Comparison of ENCODE assay signal across 22 mouse cellular contexts in the genomic region with DNA sequence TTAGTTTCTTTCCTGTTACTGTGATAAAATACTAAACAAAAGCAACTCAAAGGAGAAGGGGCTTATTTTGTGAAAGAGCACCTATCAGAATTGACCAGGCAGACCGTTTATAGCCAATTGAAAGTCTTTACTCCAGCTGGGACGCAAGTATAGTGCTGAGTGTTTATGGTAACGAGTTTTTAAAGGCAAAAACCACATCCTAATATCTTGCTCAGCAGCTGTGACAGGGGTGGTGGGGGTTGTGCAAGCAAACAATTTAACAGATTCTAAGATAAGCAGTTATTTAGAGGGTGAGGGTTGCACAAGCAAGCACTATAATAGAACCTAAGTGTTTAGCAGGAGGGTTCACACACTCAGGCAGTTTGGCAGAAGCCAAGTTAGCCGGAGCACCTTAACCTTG.
DNase-seq lines count a peak whose midpoint lies in the region; ATAC-seq and TF ChIP-seq lines count a peak whose summit lies in the region.
"Had no signal": no experiment of that assay in that cellular context is flagged by ENCODE, and none has a peak within 500 bp of the region (broad histone marks: within the 10 kb centered on the region; RNA-seq: fewer than 3 reads in every experiment).

No protein-coding gene starts in this region.

- ATAC-seq in inflammation-experienced regulatory T-cells, adult 6 months: peak; percentile 92
- no peak for ATAC-seq in liver, postnatal 0 days
- ATAC-seq in hindbrain, embryonic 11.5 days (ENCODE audit: low FRiP score): no peak
- no peak for ATAC-seq in frontal cortex, adult (ENCODE audit: low TSS enrichment)
- ATAC-seq: Patski had no signal

- no peak for TF ChIP-seq EP300 in heart, adult 2 months (IDR thresholded peaks at IDR 0.05; ENCODE audit: insufficient read depth, low read depth, low read length)
- TF ChIP-seq EP300 in liver, postnatal 0 days (IDR thresholded peaks at IDR 0.05; ENCODE audit: low read depth): 0 out of 2 replicates have a peak, but pooled peaks have one; percentile 28

- H3K79me2 ChIP-seq in heart, adult 2 months (replicated peaks; ENCODE audit: control insufficient read depth, insufficient read depth, low read length): no peaks in the 10 kb centered on the region

- no peak overlapping the region for H3K9ac ChIP-seq in heart, adult 2 months (ENCODE audit: low read depth, low read length)
- no peak overlapping the region for H3K9ac ChIP-seq in liver, postnatal 0 days (replicated peaks)
- H3K9ac ChIP-seq in hindbrain, embryonic 11.5 days (ENCODE audit: low read depth, low read length): no peak overlapping the region
- H3K9ac ChIP-seq: heart, embryonic 13.5 days; hindbrain, embryonic 15.5 days; midbrain, embryonic 12.5 days had no signal

- no peak for TF ChIP-seq POLR2A in heart, adult 2 months (IDR thresholded peaks at IDR 0.05; ENCODE audit: insufficient read depth, low read depth, low read length)

- WGBS in heart, adult 2 months: 76% methylated on average over 4 of the region's 4 CpGs
- WGBS in liver, postnatal 0 days (ENCODE audit: insufficient replicate concordance): 31% methylated on average over 4 of the region's 4 CpGs
- WGBS in hindbrain, embryonic 11.5 days: 82% methylated on average over 4 of the region's 4 CpGs

- H3K4me3 ChIP-seq in heart, adult 2 months: no peak overlapping the region
- no peak overlapping the region for H3K4me3 ChIP-seq in liver, postnatal 0 days (ENCODE audit: low read depth, low read length)
- H3K4me3 ChIP-seq in hindbrain, embryonic 11.5 days (ENCODE audit: low read depth, low read length): no peak overlapping the region
- H3K4me3 ChIP-seq: embryonic facial prominence, embryonic 10.5 days; gastrocnemius, adult 2 months; heart, embryonic 13.5 days; hindbrain, embryonic 15.5 days; limb, embryonic 10.5 days; midbrain, embryonic 12.5 days had no signal

- TF ChIP-seq CTCF in heart, adult 2 months (IDR thresholded peaks at IDR 0.05): no peak
- TF ChIP-seq CTCF in liver, postnatal 0 days (IDR thresholded peaks at IDR 0.05; ENCODE audit: low read depth): no peak

- H3K9me3 ChIP-seq in liver, postnatal 0 days (ENCODE audit: low read length): no peaks in the 10 kb centered on the region
- H3K9me3 ChIP-seq in hindbrain, embryonic 11.5 days (ENCODE audit: control insufficient read depth, low read length): no peaks in the 10 kb centered on the region
- H3K9me3 ChIP-seq: embryonic facial prominence, embryonic 10.5 days; heart, embryonic 13.5 days; hindbrain, embryonic 15.5 days; limb, embryonic 10.5 days; midbrain, embryonic 12.5 days had no signal

- H3K36me3 ChIP-seq in heart, adult 2 months (ENCODE audit: control insufficient read depth, insufficient read depth, low read length): no peaks in the 10 kb centered on the region
- no peaks in the 10 kb centered on the region for H3K36me3 ChIP-seq in liver, postnatal 0 days (replicated peaks; ENCODE audit: insufficient read depth, low read length)
- no peaks in the 10 kb centered on the region for H3K36me3 ChIP-seq in hindbrain, embryonic 11.5 days (ENCODE audit: control insufficient read depth, insufficient read depth, low read length)
- H3K36me3 ChIP-seq: embryonic facial prominence, embryonic 10.5 days; heart, embryonic 13.5 days; hindbrain, embryonic 15.5 days; limb, embryonic 10.5 days; midbrain, embryonic 12.5 days had no signal

- no peak overlapping the region for H3K4me2 ChIP-seq in liver, postnatal 0 days (ENCODE audit: low read depth, low read length)
- no peak overlapping the region for H3K4me2 ChIP-seq in hindbrain, embryonic 11.5 days (replicated peaks; ENCODE audit: low read depth, low read length)
- H3K4me2 ChIP-seq: heart, embryonic 13.5 days; hindbrain, embryonic 15.5 days; midbrain, embryonic 12.5 days had no signal

- no peaks in the 10 kb centered on the region for H3K4me1 ChIP-seq in heart, adult 2 months (ENCODE audit: control insufficient read depth, insufficient read depth, low read length)
- H3K4me1 ChIP-seq in liver, postnatal 0 days (ENCODE audit: insufficient read depth): no peaks in the 10 kb centered on the region
- H3K4me1 ChIP-seq in hindbrain, embryonic 11.5 days (replicated peaks; ENCODE audit: control insufficient read depth, insufficient read depth, low read length): no peaks in the 10 kb centered on the region
- H3K4me1 ChIP-seq: embryonic facial prominence, embryonic 10.5 days; heart, embryonic 13.5 days; hindbrain, embryonic 15.5 days; limb, embryonic 10.5 days; midbrain, embryonic 12.5 days had no signal

- H3K27me3 ChIP-seq in heart, adult 2 months (ENCODE audit: control insufficient read depth, insufficient read depth, low read length): no peaks in the 10 kb centered on the region
- H3K27me3 ChIP-seq in liver, postnatal 0 days (ENCODE audit: insufficient read depth, low read length): no peaks in the 10 kb centered on the region
- H3K27me3 ChIP-seq in hindbrain, embryonic 11.5 days (ENCODE audit: control insufficient read depth, insufficient read depth, low read length): no peaks in the 10 kb centered on the region
- H3K27me3 ChIP-seq: heart, embryonic 13.5 days; hindbrain, embryonic 15.5 days; midbrain, embryonic 12.5 days; Patski had no signal

- intact Hi-C loops in heart, adult 2 months (cut with DNase I): no loop called here

- peak; percentile 48 for DNase-seq in heart, adult 11 months
- no peak for DNase-seq in heart, adult 2 months
- DNase-seq in liver, postnatal 0 days: no peak
- DNase-seq in right cerebral cortex, postnatal 14 days: no peak
- DNase-seq in hindbrain, embryonic 11.5 days (ENCODE audit: low spot score): no peak
- DNase-seq in c-Kit-positive CD71-positive TER-119-positive erythroid progenitor cells, embryonic 14.5 days (ENCODE audit: low spot score): no peak
- DNase-seq: adrenal gland, postnatal 14 days; cerebellum, adult 18-20 months; cerebellum, postnatal 36 days; gastrocnemius, adult 2 months; kidney, postnatal 10 days; lung, postnatal 14 days; spleen, adult 18-20 months; thymus, postnatal 4 days had no signal

- H3K27ac ChIP-seq in heart, adult 2 months: no peak overlapping the region
- no peak overlapping the region for H3K27ac ChIP-seq in liver, postnatal 0 days (ENCODE audit: low read depth)
- no peak overlapping the region for H3K27ac ChIP-seq in hindbrain, embryonic 11.5 days (ENCODE audit: low read depth, low read length)
- H3K27ac ChIP-seq: embryonic facial prominence, embryonic 10.5 days; gastrocnemius, adult 2 months; heart, embryonic 13.5 days; hindbrain, embryonic 15.5 days; limb, embryonic 10.5 days; midbrain, embryonic 12.5 days had no signal
